Mouse (Mus musculus) limb, embryonic 10.5 days (tissue): ENCODE results near the gene Depdc5. TPM values are rescaled to one million over a fixed set of nuclear protein-coding genes. Genes with fewer than 3 reads are reported as not detected.

Experiments
- DNase-seq: peaks from one replicate; pipeline ENCODE4 v3.0.0-alpha.2; 2017; ENCODE audit warnings: low spot score
- H3K27ac ChIP-seq: fragments of 300-500 bp; sonication (generic); 2 replicates; pipeline ENCODE4 v1.5.1; 2016; ENCODE audit warnings: mild to moderate bottlenecking
- H3K27me3 ChIP-seq: fragments of 300-500 bp; sonication (generic); 2 replicates; pipeline ENCODE4 v1.6.1; 2016; ENCODE audit warnings: low read depth, mild to moderate bottlenecking; ENCODE audit not compliant: poor library complexity, severe bottlenecking
- H3K36me3 ChIP-seq: fragments of 300-500 bp; sonication (generic); 2 replicates; pipeline ENCODE4 v1.6.1; 2016; ENCODE audit warnings: mild to moderate bottlenecking, moderate library complexity
- H3K4me1 ChIP-seq: fragments of 300-500 bp; sonication (generic); 2 replicates; pipeline ENCODE4 v1.6.1; 2016
- H3K4me3 ChIP-seq: fragments of 300-500 bp; sonication (generic); 2 replicates; pipeline ENCODE4 v1.5.1; 2016; ENCODE audit warnings: mild to moderate bottlenecking, moderate library complexity
- H3K9me3 ChIP-seq: fragments of 300-500 bp; sonication (generic); replicated peaks from 2 replicates; pipeline ENCODE4 v1.6.1; 2016; ENCODE audit warnings: mild to moderate bottlenecking
- WGBS: fragments of 180-500 bp; shearing (Covaris S2); methylation state at CpG from one replicate; pipeline ENCODE4 v1.1.7; 2016; 5-methylcytosine and 5-hydroxymethylcytosine counted together
- polyA plus RNA-seq: library from polyadenylated mRNA; unstranded; fragments of >200 nt; fragmentation: Nextera tagmentation; extraction: Ambion mirVana; gene quantifications from 2 replicates; pipeline ENCODE4 v1.2.1, GENCODE M21; 2016

The Depdc5 gene
- polyA plus RNA-seq, 1 experiment from 2014 or later: 37.9 TPM

DNA sequence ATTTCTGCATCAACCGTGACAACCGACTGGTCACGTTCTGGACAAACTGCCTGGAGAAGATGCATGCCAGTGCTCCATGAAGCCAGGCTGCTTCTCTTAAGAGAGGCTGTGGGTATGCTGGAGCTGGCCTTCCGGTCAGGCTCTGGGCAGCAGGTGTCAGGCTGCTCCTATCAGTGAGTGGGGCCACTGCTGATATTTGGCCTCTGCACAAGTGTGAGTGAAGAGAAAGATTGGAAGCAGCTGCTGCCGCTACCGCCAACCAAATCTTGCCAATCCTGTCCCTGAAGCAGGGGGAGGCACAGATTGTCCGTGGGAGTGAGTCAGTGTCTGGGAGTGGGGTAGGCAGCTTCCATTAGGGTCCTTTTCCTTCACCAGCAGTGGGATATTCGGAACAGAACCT lies 127.7 kb downstream of the Depdc5 start:
- 84% methylated on average over 8 of the region's 8 CpGs for WGBS
- Histone ChIP-seq H3K4me1 (0 out of 2 replicates have a peak, but pooled peaks cover 5% of the 10 kb centered on the region), H3K27me3 (no peaks in the 10 kb centered on the region), H3K27ac (no peak overlapping the region), H3K9me3 (no peaks in the 10 kb centered on the region), H3K4me3 (no peak overlapping the region), H3K36me3 (peaks cover 34% of the 10 kb centered on the region)
- no peak for DNase-seq

DNA sequence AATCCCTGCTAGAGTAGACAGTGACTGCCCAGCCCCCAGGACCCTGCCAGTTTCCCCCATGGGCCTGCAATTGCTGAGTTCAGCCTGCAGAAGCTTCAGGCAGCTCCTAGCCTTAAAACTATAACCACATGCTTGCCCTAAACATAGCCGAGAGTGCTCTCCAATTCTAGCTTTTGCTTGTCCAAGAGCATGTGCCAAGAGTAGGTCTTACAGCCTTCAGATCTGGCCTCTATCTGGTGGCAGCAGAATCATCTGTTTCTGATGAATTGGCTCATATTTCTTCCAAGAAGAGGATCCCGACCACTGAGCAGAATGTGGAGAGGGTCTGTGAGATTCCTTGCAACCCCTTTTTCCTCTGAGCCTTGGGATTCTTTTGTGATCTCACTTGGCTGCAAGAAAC lies 131.0 kb downstream of the Depdc5 start:
- DNase-seq: no peak
- H3K27me3 ChIP-seq: no peaks in the 10 kb centered on the region
- H3K4me3 ChIP-seq: no peak overlapping the region
- 48% methylated on average over 2 of the region's 2 CpGs for WGBS
- peaks cover 8% of the 10 kb centered on the region; the same call in 1 of the 2 replicates for H3K36me3 ChIP-seq
- H3K27ac ChIP-seq: no peak overlapping the region
- H3K9me3 ChIP-seq: no peaks in the 10 kb centered on the region
- 0 out of 2 replicates have a peak, but pooled peaks cover 5% of the 10 kb centered on the region for H3K4me1 ChIP-seq

DNA sequence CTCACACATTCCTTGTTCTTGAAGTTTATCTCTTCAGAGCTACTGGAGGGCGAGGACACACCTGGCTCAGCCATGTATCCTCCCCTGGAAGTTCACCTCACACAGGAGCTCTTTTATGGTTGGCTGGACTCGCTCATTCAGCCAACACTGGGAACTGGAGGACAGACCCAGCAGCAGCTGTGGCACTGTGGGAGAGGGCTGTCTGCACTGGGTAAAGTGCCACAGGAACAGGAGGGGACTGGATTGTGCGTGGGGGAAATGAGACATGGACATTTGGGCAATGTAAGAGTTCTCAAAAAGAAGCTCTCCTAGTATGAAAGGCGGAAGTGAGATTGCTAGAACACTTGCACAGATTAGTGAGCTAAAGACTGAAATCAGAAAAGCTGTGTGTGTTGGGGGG lies 132.3 kb downstream of the Depdc5 start:
- H3K36me3 ChIP-seq: peaks cover 6% of the 10 kb centered on the region; the same call in 1 of the 2 replicates
- no peaks in the 10 kb centered on the region for H3K27me3 ChIP-seq
- no peak overlapping the region for H3K27ac ChIP-seq
- WGBS: 80% methylated on average over 4 of the region's 4 CpGs
- 0 out of 2 replicates have a peak, but pooled peaks cover 5% of the 10 kb centered on the region for H3K4me1 ChIP-seq
- H3K9me3 ChIP-seq: no peaks in the 10 kb centered on the region
- DNase-seq: no peak
- no peak overlapping the region for H3K4me3 ChIP-seq

DNA sequence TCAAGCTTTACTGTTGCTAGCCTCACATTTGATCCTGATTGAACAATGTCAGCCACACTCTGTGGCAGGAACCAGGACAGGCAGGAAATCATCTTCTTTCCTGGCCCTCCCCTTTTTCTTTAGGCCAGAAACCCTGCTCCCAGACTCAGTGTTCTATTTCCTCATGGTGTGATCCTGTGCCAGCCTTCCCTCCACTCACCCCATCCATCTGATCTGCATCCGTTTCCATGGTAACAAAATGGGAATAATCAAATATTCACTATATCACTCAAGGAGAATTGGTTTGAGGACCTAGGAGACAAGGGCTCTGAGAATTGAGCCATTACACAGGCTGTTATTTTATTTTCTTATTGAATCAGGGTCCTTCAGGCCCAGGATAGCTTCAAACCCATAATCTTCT lies 133.1 kb downstream of the Depdc5 start:
- 91% methylated on average over 1 of the region's 1 CpGs for WGBS
- Histone ChIP-seq H3K27ac (no peak overlapping the region), H3K9me3 (no peaks in the 10 kb centered on the region), H3K4me1 (0 out of 2 replicates have a peak, but pooled peaks cover 5% of the 10 kb centered on the region), H3K27me3 (no peaks in the 10 kb centered on the region), H3K36me3 (no peaks in the 10 kb centered on the region), H3K4me3 (no peak overlapping the region)
- DNase-seq: no peak

DNA sequence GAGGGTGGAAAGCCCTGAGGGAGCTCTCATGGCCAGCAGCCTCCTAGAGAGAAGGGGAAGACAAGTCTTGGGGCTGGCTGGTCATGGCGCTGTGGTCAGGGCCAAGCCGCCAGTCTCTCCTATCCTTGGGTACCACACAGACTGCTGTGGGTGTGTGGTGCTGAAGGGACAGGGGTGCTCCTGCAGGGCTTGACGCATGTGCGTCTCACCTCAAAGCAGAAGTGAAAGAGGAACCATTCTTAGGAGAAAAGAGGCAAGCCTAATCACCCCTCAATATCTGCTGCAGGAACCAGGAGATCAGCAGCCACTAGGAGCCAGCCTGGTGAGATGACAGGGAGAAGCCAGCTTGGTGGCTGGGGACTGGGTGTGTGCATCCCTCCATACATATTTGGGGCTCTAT lies 134.2 kb downstream of the Depdc5 start:
- 47% methylated on average over 4 of the region's 4 CpGs for WGBS
- 0 out of 2 replicates have a peak, but pooled peaks cover 5% of the 10 kb centered on the region for H3K4me1 ChIP-seq
- no peak for DNase-seq
- no peak overlapping the region for H3K27ac ChIP-seq
- H3K4me3 ChIP-seq: no peak overlapping the region
- H3K27me3 ChIP-seq: no peaks in the 10 kb centered on the region
- H3K9me3 ChIP-seq: no peaks in the 10 kb centered on the region
- no peaks in the 10 kb centered on the region for H3K36me3 ChIP-seq

DNA sequence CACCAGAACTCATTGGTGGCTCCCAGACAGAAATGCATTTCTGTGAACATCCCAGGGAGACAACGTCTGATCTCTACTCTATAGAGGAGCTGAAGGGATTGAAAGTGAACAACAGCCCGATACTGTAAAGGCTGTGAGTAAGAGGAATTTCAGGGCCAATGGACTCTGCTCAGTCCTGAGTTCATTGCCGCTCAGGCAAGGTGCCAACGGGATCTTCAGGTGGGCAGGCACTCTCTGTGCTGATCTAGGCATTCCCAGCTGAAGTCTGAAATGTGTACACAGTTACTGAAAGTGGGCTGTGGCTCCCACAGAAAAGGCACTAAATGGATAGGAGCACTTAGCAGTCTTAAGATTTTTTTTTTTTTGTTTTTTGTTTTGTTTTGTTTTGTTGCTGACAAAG lies 135.3 kb downstream of the Depdc5 start:
- no peaks in the 10 kb centered on the region for H3K27me3 ChIP-seq
- H3K9me3 ChIP-seq: no peaks in the 10 kb centered on the region
- WGBS: 86% methylated on average over 4 of the region's 4 CpGs
- no peak for DNase-seq
- no peak overlapping the region for H3K4me3 ChIP-seq
- no peaks in the 10 kb centered on the region for H3K36me3 ChIP-seq
- H3K27ac ChIP-seq: no peak overlapping the region
- 0 out of 2 replicates have a peak, but pooled peaks cover 5% of the 10 kb centered on the region for H3K4me1 ChIP-seq

DNA sequence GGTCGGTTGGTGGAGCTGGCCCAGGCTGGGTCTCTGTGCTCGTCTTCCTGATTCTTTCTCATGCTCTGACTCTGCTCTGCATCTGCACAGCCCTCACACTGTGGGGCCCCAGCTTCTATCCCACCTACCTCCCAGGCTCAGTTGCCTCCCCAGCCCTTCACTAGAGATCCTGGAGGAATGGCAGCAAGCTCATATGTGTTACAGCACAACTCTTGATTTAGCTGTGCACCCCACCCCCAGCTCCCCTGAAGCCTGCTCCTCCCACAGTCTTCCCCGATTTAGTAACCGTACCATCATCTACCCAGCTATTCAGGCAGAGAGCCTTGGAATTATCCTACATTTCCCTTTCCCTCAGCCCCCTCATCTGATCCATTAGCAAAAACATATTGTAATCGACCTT lies 137.6 kb downstream of the Depdc5 start:
- no peak for DNase-seq
- Histone ChIP-seq H3K4me3 (no peak overlapping the region), H3K36me3 (no peaks in the 10 kb centered on the region), H3K4me1 (peaks cover 3% of the 10 kb centered on the region), H3K9me3 (no peaks in the 10 kb centered on the region), H3K27me3 (no peaks in the 10 kb centered on the region), H3K27ac (no peak overlapping the region)
- WGBS: 87% methylated on average over 5 of the region's 5 CpGs

DNA sequence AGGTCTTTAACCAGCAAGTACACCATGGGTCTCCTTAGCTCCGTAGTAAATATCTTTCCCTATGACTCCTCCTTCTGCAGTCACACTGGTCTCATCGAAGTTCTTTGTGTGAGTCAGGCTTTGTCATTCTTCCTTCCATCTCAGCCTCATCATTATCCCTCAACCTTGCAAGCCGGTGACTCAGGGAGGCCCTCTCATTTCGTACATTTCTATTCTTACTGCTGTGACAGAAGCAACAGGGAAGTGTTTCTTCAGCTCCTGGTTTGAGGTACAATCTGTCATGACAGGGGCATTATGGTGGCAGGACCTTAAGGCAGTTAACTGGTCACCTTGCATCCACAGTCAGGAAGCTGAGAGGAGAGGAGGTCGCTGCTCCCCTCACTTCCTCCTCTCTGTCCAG lies 139.3 kb downstream of the Depdc5 start:
- Histone ChIP-seq H3K4me1 (peaks cover 12% of the 10 kb centered on the region), H3K27ac (no peak overlapping the region), H3K36me3 (no peaks in the 10 kb centered on the region), H3K9me3 (no peaks in the 10 kb centered on the region), H3K27me3 (no peaks in the 10 kb centered on the region), H3K4me3 (no peak overlapping the region)
- no peak for DNase-seq
- 89% methylated on average over 5 of the region's 5 CpGs for WGBS

DNA sequence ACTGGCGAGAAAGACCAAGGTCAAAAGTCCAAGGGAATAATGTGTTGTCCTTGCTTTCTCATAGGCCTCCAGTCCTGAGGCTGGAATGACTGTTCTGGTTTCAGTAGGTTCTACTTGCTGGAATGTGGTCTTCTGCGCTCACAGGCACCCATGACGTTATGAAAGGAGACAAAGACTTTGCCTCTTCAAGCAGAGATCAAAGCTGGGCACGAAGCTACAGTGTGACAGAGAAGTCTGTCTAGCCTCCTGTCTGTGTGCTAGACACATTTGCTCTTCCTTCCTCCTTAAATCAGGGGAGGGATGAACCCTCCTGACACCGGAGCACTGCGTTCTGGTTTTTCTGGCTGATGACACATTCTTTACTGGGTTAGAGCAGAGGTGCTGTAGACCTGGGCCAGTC lies 140.0 kb downstream of the Depdc5 start:
- Histone ChIP-seq H3K36me3 (no peaks in the 10 kb centered on the region), H3K4me1 (peaks cover 12% of the 10 kb centered on the region), H3K27ac (no peak overlapping the region), H3K9me3 (no peaks in the 10 kb centered on the region), H3K4me3 (no peak overlapping the region), H3K27me3 (no peaks in the 10 kb centered on the region)
- WGBS: 76% methylated on average over 6 of the region's 6 CpGs
- no peak for DNase-seq

DNA sequence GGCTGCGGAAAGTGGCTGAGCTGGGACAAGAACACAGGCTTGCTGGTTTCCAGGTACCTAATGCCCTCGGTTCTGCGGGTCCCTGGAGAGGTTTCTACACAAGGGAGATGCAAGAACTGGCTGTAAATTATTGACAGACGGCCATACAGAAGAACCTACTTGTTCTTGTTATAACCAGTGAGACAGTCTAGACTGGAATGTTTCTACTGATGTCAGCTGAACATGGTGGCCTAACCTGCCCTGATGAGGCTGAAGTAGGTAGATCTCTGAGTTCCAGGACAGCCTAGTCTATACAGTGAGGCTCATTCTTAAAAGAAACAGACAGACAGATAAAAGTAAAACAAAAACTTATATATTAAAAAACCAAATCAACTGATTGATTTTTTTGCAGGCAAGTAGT lies 140.6 kb downstream of the Depdc5 start:
- H3K9me3 ChIP-seq: no peaks in the 10 kb centered on the region
- no peaks in the 10 kb centered on the region for H3K36me3 ChIP-seq
- WGBS: 80% methylated on average over 4 of the region's 4 CpGs
- DNase-seq: no peak
- no peak overlapping the region for H3K4me3 ChIP-seq
- no peaks in the 10 kb centered on the region for H3K27me3 ChIP-seq
- no peak overlapping the region for H3K27ac ChIP-seq
- H3K4me1 ChIP-seq: peaks cover 12% of the 10 kb centered on the region

DNA sequence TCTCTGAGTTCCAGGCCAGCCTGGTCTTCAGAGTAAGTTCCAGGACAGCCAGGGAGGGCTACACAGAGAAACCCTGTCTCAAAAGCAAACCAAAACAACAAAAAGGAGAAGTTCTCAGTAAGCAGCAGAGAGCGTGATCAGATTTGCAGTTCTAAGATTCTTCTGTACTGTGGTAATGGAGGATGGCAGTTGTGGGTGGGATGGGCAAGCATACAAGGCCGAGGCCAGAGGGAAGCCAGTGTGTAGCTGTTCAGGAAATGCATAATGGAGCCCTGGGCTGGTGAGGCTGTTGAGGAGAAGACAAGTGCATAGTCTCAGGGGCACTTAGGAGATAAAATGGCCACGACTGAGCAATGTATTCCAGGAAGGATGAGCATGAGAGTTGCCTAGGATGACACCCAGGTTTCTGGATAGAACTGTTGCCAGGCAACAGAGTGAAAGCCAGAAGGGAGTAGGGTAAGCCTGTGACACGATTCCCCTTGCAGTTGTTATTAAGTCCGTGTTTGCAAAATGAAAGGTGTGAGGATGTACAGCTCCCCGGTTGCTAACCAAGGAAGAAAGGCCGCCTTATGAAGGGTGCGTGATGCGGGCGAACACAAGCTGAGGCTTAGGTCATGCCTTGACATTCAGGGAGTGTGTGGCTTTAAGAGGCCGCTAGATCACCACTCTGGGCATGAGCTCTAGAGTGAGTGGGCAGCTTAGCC lies 142.1 kb downstream of the Depdc5 start:
- Histone ChIP-seq H3K27ac (peak overlapping the region; percentile 47; the same call in 1 of the 2 replicates), H3K4me1 (peaks cover 12% of the 10 kb centered on the region), H3K4me3 (no peak overlapping the region), H3K9me3 (no peaks in the 10 kb centered on the region), H3K27me3 (no peaks in the 10 kb centered on the region), H3K36me3 (no peaks in the 10 kb centered on the region)
- 88% methylated on average over 11 of the region's 11 CpGs for WGBS
- DNase-seq: no peak

DNA sequence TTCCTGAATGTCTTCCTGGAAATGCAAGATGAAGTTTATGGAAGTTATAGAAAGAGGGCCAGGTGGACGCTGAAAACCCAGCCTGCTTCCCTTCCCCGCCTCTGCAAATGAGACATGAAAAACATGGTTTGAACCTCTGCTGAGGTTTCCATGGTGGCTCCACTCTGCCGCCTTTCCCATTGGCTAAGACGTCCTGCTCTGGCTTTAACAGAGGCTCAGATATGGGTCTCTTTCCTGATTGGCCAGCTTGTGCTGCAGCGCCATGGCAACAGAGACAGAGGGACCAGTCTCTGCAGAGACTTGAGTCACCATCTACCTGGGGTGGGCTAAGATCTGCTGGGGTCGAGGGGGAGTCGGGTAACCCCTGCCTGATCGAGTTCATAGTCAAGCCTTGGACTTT lies 143.2 kb downstream of the Depdc5 start:
- 45% methylated on average over 8 of the region's 8 CpGs for WGBS
- no peaks in the 10 kb centered on the region for H3K27me3 ChIP-seq
- no peaks in the 10 kb centered on the region for H3K36me3 ChIP-seq
- DNase-seq: no peak
- H3K9me3 ChIP-seq: no peaks in the 10 kb centered on the region
- no peak overlapping the region for H3K4me3 ChIP-seq
- H3K4me1 ChIP-seq: peaks cover 20% of the 10 kb centered on the region
- peak overlapping the region; percentile 47; the same call in 1 of the 2 replicates for H3K27ac ChIP-seq

DNA sequence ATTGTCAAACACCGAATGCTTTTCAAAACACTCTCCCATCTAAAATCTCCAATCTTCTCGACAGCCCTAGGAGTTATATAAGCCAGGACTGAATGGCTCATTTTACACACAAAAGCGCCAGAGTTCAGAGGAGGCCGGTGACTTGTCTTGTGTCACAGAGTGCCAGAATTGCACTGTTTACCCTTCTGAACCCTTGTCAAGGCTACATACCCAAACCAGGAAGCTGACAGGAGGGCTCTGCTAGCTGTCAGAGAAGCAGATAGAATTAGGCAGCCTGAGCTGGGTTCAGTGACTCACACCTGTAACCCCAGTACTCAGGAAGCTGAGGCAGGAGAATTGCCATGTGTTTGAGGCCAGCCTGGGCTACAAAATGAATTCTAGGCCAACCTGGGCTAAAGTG lies 143.9 kb downstream of the Depdc5 start:
- H3K9me3 ChIP-seq: no peaks in the 10 kb centered on the region
- no peak for DNase-seq
- no peaks in the 10 kb centered on the region for H3K36me3 ChIP-seq
- H3K4me1 ChIP-seq: peaks cover 20% of the 10 kb centered on the region
- no peak overlapping the region for H3K4me3 ChIP-seq
- H3K27me3 ChIP-seq: no peaks in the 10 kb centered on the region
- 78% methylated on average over 4 of the region's 4 CpGs for WGBS
- no peak overlapping the region for H3K27ac ChIP-seq

DNA sequence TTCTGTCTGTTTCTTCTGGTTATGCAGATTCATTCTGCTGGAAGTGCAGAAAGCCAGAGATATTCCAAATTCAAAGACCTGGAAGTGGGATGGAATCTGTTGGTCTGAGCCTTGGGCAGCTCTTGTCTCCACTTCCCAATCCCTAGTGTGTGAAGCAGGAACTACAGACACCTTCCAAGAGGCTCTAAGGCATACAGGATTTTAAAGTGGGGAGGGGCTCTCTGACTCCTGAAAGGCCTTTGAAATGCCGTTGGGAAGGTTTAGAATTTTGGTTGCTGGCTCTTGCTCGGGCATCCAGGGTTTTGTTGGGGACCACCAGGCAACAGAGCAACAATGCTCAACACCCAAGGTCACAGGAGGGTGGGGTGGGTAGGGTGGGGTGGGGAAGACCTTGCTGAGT lies 145.8 kb downstream of the Depdc5 start:
- Histone ChIP-seq H3K27ac (no peak overlapping the region), H3K27me3 (no peaks in the 10 kb centered on the region), H3K9me3 (no peaks in the 10 kb centered on the region), H3K36me3 (no peaks in the 10 kb centered on the region), H3K4me1 (peaks cover 20% of the 10 kb centered on the region), H3K4me3 (no peak overlapping the region)
- no peak for DNase-seq
- WGBS: 64% methylated on average over 2 of the region's 2 CpGs
